Mouse (Mus musculus) heart, postnatal 0 days (tissue): ENCODE measurements around the gene Islr2. TPM values are rescaled to one million over a fixed set of nuclear protein-coding genes. Genes with fewer than 3 reads are reported as not detected.
"Not testable (repeated sequence)": the region's sequence is repeated elsewhere in the genome, so short reads cannot be mapped to it uniquely, and the experiment has no call there.

Source experiments
- ATAC-seq: fragments of 200-750 bp; cut with Nextera tagmentation; 2 replicates; pipeline ENCODE4 v1.8.0; 2017; ENCODE audit warnings: low read depth, moderate number of reproducible peaks, moderate library complexity; ENCODE audit not compliant: insufficient read depth
- DNase-seq: peaks from one replicate; pipeline ENCODE4 v3.0.0-alpha.2; 2016; ENCODE audit warnings: low spot score
- H3K27ac ChIP-seq: fragments of 300-500 bp; sonication (generic); 2 replicates; pipeline ENCODE4 v1.5.1; 2014; ENCODE audit warnings: low read depth, mild to moderate bottlenecking
- H3K27me3 ChIP-seq: fragments of 300-500 bp; sonication (generic); 2 replicates; pipeline ENCODE4 v1.6.1; 2014; ENCODE audit warnings: low read length, mixed read lengths; ENCODE audit not compliant: control insufficient read depth, insufficient read depth
- H3K36me3 ChIP-seq: fragments of 300-500 bp; sonication (generic); replicated peaks from 2 replicates; pipeline ENCODE4 v1.6.1; 2014; ENCODE audit warnings: low read length, mixed read lengths; ENCODE audit not compliant: control insufficient read depth, insufficient read depth
- H3K4me1 ChIP-seq: fragments of 300-500 bp; sonication (generic); 2 replicates; pipeline ENCODE4 v1.6.1; 2014; ENCODE audit warnings: antibody characterized with exemption; ENCODE audit not compliant: control insufficient read depth, insufficient read depth
- H3K4me2 ChIP-seq: fragments of 300-500 bp; sonication (generic); 2 replicates; pipeline ENCODE4 v1.6.1; 2014; ENCODE audit warnings: low read depth, mild to moderate bottlenecking, low read length, moderate library complexity
- H3K4me3 ChIP-seq: fragments of 300-500 bp; sonication (generic); 2 replicates; pipeline ENCODE4 v1.5.1; 2014; ENCODE audit warnings: low read depth, low read length
- H3K9ac ChIP-seq: fragments of 300-500 bp; sonication (generic); replicated peaks from 2 replicates; pipeline ENCODE4 v1.6.1; 2014; ENCODE audit warnings: low read depth, low read length, mixed read lengths
- H3K9me3 ChIP-seq: fragments of 300-500 bp; sonication (generic); replicated peaks from 2 replicates; pipeline ENCODE4 v1.6.1; 2016; ENCODE audit warnings: low read length; ENCODE audit not compliant: control insufficient read depth
- CTCF ChIP-seq: IDR thresholded peaks from 2 replicates; pipeline ENCODE4 v1.5.1; 2016; ENCODE audit warnings: antibody characterized with exemption, control low read depth, low read depth
- EP300 ChIP-seq: IDR thresholded peaks from 2 replicates; pipeline ENCODE4 v1.6.1; 2016; ENCODE audit warnings: antibody characterized with exemption, low read depth
- WGBS: fragments of 180-500 bp; shearing (Covaris S2); extraction: QIAGEN DNeasy Blood & Tissue Kit; methylation state at CpG from one replicate; pipeline ENCODE4 v1.1.7; 2014; 5-methylcytosine and 5-hydroxymethylcytosine counted together
- polyA plus RNA-seq: library from polyadenylated mRNA; unstranded; fragments of >200 nt; fragmentation: Nextera tagmentation; extraction: Ambion mirVana; gene quantifications from 2 replicates; pipeline ENCODE4 v1.2.1, GENCODE M21; 2015
- total RNA-seq: library from RNA; depleted of rRNA; stranded (reverse); fragments of >200 nt; gene quantifications from 2 replicates; pipeline ENCODE4 v1.2.3, GENCODE M21; 2014; ENCODE audit warnings: low replicate concordance; rRNA removed

The Islr2 gene
- 0.69 and 0.89 TPM in 2 replicates for total RNA-seq
- 0.08 TPM in 1 of 2 replicates, not detected in the other for polyA plus RNA-seq

- DNase-seq = peak; percentile 50
- ATAC-seq = peak; percentile 79
- H3K4me1 ChIP-seq = peaks cover 6% of the 10 kb centered on the region; the same call in 1 of the 2 replicates
- peak within 1 kb of the TSS; percentile 47 for H3K4me3 ChIP-seq
- no peaks in the 10 kb centered on the region for H3K36me3 ChIP-seq
- 4% methylated on average over 42 of the region's 42 CpGs for WGBS
- no peak within 1 kb of the TSS for H3K27ac ChIP-seq
- H3K27me3 ChIP-seq = peaks cover 53% of the 10 kb centered on the region
- no peak for TF ChIP-seq EP300
- peak; percentile 53 for TF ChIP-seq CTCF
- H3K4me2 ChIP-seq = peak within 1 kb of the TSS; percentile 66
- H3K9ac ChIP-seq = no peak within 1 kb of the TSS
- H3K9me3 ChIP-seq = no peaks in the 10 kb centered on the region
Measured at GRCm38 (mm10) chr9:58203516-58204447, at the start of gene Islr2, which contains the start of gene Islr. Islr2 (minus strand) TSS chr9:58204319. Islr (minus strand) TSS chr9:58204306.

GRCm38 (mm10) chr9:58253805-58254122 is 49.6 kb upstream of the Islr2 start:
- not testable (repeated sequence) for DNase-seq, ATAC-seq, H3K27me3 ChIP-seq, H3K9me3 ChIP-seq
- Histone ChIP-seq H3K4me3 (peak overlapping the region; percentile 85), H3K4me1 (peaks cover 16% of the 10 kb centered on the region), H3K4me2 (peak overlapping the region; percentile 89), H3K36me3 (peaks cover 23% of the 10 kb centered on the region), H3K27ac (peak overlapping the region; percentile 71), H3K9ac (peak overlapping the region; percentile 75)
- 51% methylated on average over 5 of the region's 5 CpGs for WGBS

- Histone ChIP-seq H3K4me3 (peak within 1 kb of the TSS; percentile 85), H3K9me3 (no peaks in the 10 kb centered on the region), H3K4me1 (peaks cover 22% of the 10 kb centered on the region), H3K27me3 (no peaks in the 10 kb centered on the region), H3K36me3 (peaks cover 20% of the 10 kb centered on the region), H3K9ac (peak within 1 kb of the TSS; percentile 75), H3K27ac (peak within 1 kb of the TSS; percentile 71), H3K4me2 (peak within 1 kb of the TSS; percentile 89)
- peak; percentile 98 for ATAC-seq
- DNase-seq = peak; percentile 97
- WGBS = under 1% methylated on average over 31 of the region's 31 CpGs
- TF ChIP-seq CTCF (peak; percentile 94), EP300 (0 out of 2 replicates have a peak, but pooled peaks have one; percentile 14)
Measured at GRCm38 (mm10) chr9:58253033-58253804, 49.1 kb upstream of the Islr2 start, which contains the start of gene Stoml1. Stoml1 (plus strand) TSS chr9:58253164.

GRCm38 (mm10) chr9:58250730-58251129 is 46.6 kb upstream of the Islr2 start:
- not testable (repeated sequence) for H3K9me3 ChIP-seq, H3K4me3 ChIP-seq, H3K36me3 ChIP-seq, H3K4me2 ChIP-seq, DNase-seq, H3K27me3 ChIP-seq, ATAC-seq, H3K9ac ChIP-seq
- WGBS = 87% methylated on average over 1 of the region's 1 CpGs
- peak overlapping the region; percentile 91 for H3K27ac ChIP-seq
- H3K4me1 ChIP-seq = peaks cover 38% of the 10 kb centered on the region

- H3K4me3 ChIP-seq = peak overlapping the region; percentile 72; the same call in 1 of the 2 replicates
- ATAC-seq (no peak), DNase-seq (no peak)
- H3K9ac ChIP-seq = peak overlapping the region; percentile 71
- 56% methylated on average over 8 of the region's 8 CpGs for WGBS
- H3K27ac ChIP-seq = peak overlapping the region; percentile 91
- H3K36me3 ChIP-seq = 0 out of 2 replicates have a peak, but pooled peaks cover 5% of the 10 kb centered on the region
- TF ChIP-seq CTCF (no peak), EP300 (no peak)
- no peaks in the 10 kb centered on the region for H3K27me3 ChIP-seq
- H3K4me1 ChIP-seq = peaks cover 38% of the 10 kb centered on the region
- H3K9me3 ChIP-seq = no peaks in the 10 kb centered on the region
- H3K4me2 ChIP-seq = peak overlapping the region; percentile 89
Measured at GRCm38 (mm10) chr9:58250322-58250721, 46.2 kb upstream of the Islr2 start.
